Mouse (Mus musculus) layer of hippocampus, postnatal 25 days (tissue): ENCODE data around the gene Hoxa4. TPM values are rescaled to one million over a fixed set of nuclear protein-coding genes. Genes with fewer than 3 reads are reported as not detected.

Source experiments
- DNase-seq, 2 experiments: peaks; one replicate each; pipeline ENCODE4 v3.0.0; 2022; ENCODE audit warnings: mixed read lengths in 2 of 2, low spot score in 1 of 2; ENCODE audit errors: extremely low spot score in 1 of 2
- total RNA-seq, 2 experiments: library from RNA; stranded (reverse); gene quantifications; 2 replicates each; pipeline ENCODE4 v1.2.3; 2021

Gene Hoxa4
- total RNA-seq, 2 experiments from 2014 or later: not detected

DNA sequence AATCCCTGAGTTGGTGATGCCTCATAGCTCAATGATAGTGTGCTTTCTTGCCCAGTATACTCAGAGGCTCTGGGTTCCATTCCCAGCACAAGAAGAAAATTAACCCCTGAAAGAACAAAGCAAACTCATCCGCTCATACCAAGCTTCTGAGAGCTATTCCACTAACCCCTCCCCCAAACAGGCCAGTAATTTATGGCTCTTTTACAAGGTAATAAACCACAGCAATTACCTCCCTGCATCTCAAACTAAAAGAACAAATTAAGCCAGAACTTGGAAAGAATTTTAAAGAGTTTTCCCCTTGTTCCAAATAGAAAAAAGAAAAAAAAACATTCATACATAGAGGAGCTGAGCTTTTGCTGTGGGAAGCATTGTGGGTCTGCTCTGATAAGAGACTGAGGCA is 8.8 kb downstream of the Hoxa4 start:
- DNase-seq: no peak

- DNase-seq: no peak
Observed at GRCm38 (mm10) chr6:52182030-52182429, 9.5 kb downstream of the Hoxa4 start.

GRCm38 (mm10) chr6:52180726-52181125 is 10.8 kb downstream of the Hoxa4 start:
- DNase-seq: no peak

DNA sequence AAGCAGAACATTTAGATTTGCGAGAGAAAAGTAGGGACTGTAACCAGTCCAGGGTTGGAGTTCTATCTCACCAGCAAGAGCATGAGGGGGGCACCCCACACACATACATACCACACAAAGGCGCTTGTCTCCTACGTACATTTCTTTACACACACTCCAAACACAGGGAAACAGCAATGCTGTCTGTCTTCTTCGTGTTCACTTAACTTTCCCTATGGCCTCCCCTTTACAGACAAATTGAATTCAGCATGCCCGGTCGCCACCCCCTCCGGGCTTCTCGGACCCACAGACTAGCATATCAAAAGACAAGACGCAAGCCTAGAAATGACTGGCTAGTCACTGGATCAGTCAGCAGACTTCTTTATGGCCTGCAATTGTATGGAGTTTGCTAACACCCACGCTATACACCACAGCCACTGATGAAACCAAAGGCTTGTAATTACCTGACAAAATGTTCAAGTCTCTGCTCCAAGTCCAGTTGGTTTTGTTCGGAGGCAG is 11.3 kb downstream of the Hoxa4 start:
- DNase-seq: no peak

- no peak for DNase-seq
Observed at GRCm38 (mm10) chr6:52179690-52180089, 11.9 kb downstream of the Hoxa4 start.

- DNase-seq: no peak
Observed at GRCm38 (mm10) chr6:52178918-52179665, 12.5 kb downstream of the Hoxa4 start.

DNA sequence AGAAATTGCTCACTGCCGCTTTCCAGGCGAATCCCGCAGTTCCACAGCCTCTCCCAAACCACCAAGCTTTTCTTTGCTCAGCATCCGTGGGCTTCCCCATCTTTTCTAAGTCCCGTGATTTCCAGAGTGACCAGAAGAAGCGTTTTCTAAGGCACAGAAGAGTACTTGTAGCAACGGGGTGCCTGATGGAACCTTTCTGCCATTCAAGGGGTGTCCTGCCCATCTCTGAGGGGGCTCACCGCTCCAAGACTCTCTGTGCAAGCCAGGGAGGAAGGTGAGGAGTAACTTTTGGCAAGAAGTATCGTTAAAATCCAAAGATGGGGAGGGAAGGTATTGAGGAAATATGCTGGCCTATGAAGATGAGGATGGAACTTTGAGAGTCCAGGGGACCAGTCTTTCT is 13.7 kb downstream of the Hoxa4 start:
- no peak for DNase-seq

DNA sequence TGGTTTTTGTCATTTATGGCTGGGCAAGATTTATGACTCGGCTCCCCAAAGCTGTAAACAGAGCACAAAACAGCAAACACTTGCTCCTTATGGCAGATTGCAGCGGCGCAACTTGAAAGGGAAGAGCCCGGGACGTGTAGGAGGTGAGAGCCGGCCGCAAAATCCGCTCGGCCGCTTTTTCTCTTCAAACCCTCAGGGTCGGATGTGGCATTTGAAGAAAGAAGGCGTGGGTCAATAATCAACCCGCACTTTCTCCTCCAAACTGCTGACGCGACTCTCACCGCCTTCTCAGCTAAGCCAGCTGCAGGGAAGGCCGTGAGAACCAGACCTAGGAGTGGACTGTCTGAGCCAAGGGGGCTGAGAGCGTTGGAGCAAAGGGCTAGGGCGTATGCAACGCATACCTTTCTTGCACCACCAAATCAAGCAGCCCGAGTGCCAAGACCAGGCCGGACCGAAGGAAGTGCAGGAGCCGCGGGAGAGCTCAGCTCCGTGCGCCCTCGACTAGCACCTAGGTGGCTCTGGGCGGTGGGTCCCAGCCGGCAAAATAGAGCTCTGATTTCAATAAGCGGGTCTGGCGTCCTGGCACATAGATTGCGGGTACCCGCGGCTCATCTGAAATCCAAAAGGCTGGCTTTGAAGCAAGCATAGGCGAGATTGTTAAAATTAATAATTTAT is 14.4 kb downstream of the Hoxa4 start, which contains the start of gene 5730596B20Rik:
5730596B20Rik (plus strand) TSS at position 438 of the 675 bp plus-strand sequence.
- DNase-seq: no peak

- DNase-seq: no peak
Observed at GRCm38 (mm10) chr6:52176391-52176790, 15.2 kb downstream of the Hoxa4 start.

DNA sequence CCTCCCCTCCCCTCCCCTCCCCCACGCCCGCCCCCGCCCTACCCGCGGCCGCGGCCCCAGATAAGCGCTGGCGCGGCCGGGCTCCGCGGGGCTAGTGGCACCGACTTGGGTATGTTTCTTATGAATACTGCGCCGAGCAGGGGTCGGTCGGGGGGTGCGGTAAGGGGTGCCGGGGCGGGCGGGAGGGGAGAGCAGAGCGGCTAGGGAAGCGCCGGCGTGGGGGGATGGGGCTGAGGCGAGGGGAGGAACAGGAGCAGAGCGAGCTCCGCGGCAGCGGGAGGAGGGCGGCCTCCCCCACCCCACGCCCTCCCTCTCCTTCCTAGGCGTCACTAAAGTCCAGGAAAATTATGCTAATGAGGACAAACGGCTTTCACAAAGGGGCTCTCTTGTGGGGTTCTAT is 15.7 kb downstream of the Hoxa4 start:
- DNase-seq: no peak

GRCm38 (mm10) chr6:52174968-52175751 is 16.4 kb downstream of the Hoxa4 start:
- DNase-seq: no peak

- no peak for DNase-seq
Observed at GRCm38 (mm10) chr6:52173648-52174047, 17.9 kb downstream of the Hoxa4 start.

- no peak for DNase-seq
Observed at GRCm38 (mm10) chr6:52172501-52172900, 19.1 kb downstream of the Hoxa4 start.

- DNase-seq: no peak
Observed at GRCm38 (mm10) chr6:52171938-52172337, 19.6 kb downstream of the Hoxa4 start.

- no peak for DNase-seq
Observed at GRCm38 (mm10) chr6:52171331-52171730, 20.2 kb downstream of the Hoxa4 start.

GRCm38 (mm10) chr6:52170898-52171223 is 20.7 kb downstream of the Hoxa4 start:
- no peak for DNase-seq

- DNase-seq: no peak
Observed at GRCm38 (mm10) chr6:52170166-52170897, 21.2 kb downstream of the Hoxa4 start.

DNA sequence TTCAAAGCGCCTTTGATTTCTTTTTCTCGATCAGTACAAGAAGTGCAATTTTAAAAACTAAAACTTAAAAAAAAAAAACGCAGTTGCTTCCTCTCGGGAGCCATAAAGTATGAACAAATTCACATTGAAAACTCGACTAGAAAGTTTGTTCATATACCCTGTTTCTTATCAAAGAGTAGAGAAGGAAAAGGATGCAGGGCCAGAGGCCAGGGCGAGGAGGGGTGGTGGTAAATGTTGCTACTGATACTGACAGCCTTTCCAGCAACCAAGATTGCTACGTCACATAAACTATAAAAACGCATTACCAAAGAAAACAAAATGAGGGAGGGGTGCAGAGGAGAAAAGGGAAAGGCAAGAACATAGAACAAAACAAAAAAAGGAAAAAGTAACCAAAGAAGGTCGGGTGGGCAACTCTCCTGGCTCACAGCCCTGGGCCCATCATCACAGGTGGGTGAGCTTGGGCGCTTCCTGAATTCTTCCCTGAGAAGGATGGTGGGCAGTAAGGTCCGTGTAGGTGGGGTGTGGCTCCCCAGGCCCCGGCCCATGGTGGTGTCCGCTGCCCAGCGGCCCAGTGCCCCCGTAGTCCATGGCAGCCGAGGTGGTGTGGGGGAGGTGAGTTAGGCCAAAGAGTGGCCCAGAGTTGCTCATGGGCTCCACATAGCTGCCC is 21.9 kb downstream of the Hoxa4 start:
- DNase-seq: no peak

GRCm38 (mm10) chr6:52168191-52169055 is 23.1 kb downstream of the Hoxa4 start:
- no peak for DNase-seq
